Mouse (Mus musculus) mesoderm, embryonic 11.5 days (tissue): Measurements from ENCODE around the gene Tigar.

Experiments
- DNase-seq: peaks from one replicate; pipeline ENCODE4 v3.0.0-alpha.2; 2012; ENCODE audit warnings: low read depth, low spot score

Gene Tigar

GRCm38 (mm10) chr6:127142154-127143123 lies 33.1 kb upstream of the Tigar start:
- peak; percentile 81 for DNase-seq

GRCm38 (mm10) chr6:127138962-127139361 lies 29.6 kb upstream of the Tigar start:
- DNase-seq, result no peak

GRCm38 (mm10) chr6:127133433-127134245 lies 24.3 kb upstream of the Tigar start:
- no peak for DNase-seq

GRCm38 (mm10) chr6:127132719-127133118 lies 23.4 kb upstream of the Tigar start:
- DNase-seq, result no peak

- no peak for DNase-seq
These were observed 22.6 kb upstream of the Tigar start for GRCm38 (mm10) chr6:127131946-127132345.

- no peak for DNase-seq
These were observed 21.0 kb upstream of the Tigar start for GRCm38 (mm10) chr6:127130377-127130776.

- no peak for DNase-seq
These were observed 20.3 kb upstream of the Tigar start for GRCm38 (mm10) chr6:127129659-127130058.

GRCm38 (mm10) chr6:127123506-127123905 lies 14.1 kb upstream of the Tigar start:
- DNase-seq, result no peak

GRCm38 (mm10) chr6:127122996-127123395 lies 13.6 kb upstream of the Tigar start:
- DNase-seq, result no peak

- DNase-seq, result no peak
These were observed 13.0 kb upstream of the Tigar start for GRCm38 (mm10) chr6:127122221-127122806.

GRCm38 (mm10) chr6:127114753-127115456 lies 5.5 kb upstream of the Tigar start:
- DNase-seq, result no peak

GRCm38 (mm10) chr6:127108368-127109060 lies 843 bp downstream of the Tigar start:
- no peak for DNase-seq

GRCm38 (mm10) chr6:127107413-127107812 lies 1.9 kb downstream of the Tigar start:
- no peak for DNase-seq

GRCm38 (mm10) chr6:127106726-127107125 lies 2.6 kb downstream of the Tigar start:
- no peak for DNase-seq

- no peak for DNase-seq
These were observed 3.2 kb downstream of the Tigar start for GRCm38 (mm10) chr6:127106189-127106588.

GRCm38 (mm10) chr6:127105107-127105506 lies 4.2 kb downstream of the Tigar start:
- peak; percentile 36 for DNase-seq

- no peak for DNase-seq
These were observed 4.8 kb downstream of the Tigar start for GRCm38 (mm10) chr6:127104396-127105029.

- no peak for DNase-seq
These were observed 5.7 kb downstream of the Tigar start for GRCm38 (mm10) chr6:127103506-127104275.

- DNase-seq, result no peak
These were observed 14.8 kb downstream of the Tigar start for GRCm38 (mm10) chr6:127094565-127094964.
